Mouse (Mus musculus) gastrocnemius, postnatal 14 days (tissue): ENCODE measurements around the gene Kremen2. TPM values are rescaled to one million over a fixed set of nuclear protein-coding genes. Genes with fewer than 3 reads are reported as not detected.
A peak's percentile ranks its signal among the peaks of the same experiment; 100 is the strongest.

Experiments
- DNase-seq: peaks from one replicate; pipeline ENCODE4 v3.0.0; 2021; ENCODE audit warnings: mixed read lengths
- intact Hi-C: fragments of 180-260 bp; cut with DNase I; formaldehyde crosslinking; loops from one replicate; pipeline ENCODE4 v1.15.1; 2025; ENCODE audit warnings: low total_unique reads
- total RNA-seq, 2 experiments: library from RNA; stranded (reverse); gene quantifications; 2 replicates each; pipeline ENCODE4 v1.2.3; 2021

Kremen2 gene
- total RNA-seq, 2 experiments from 2014 or later: not detected

GRCm38 (mm10) chr17:23699131-23700077, 46.2 kb downstream of the Kremen2 start:
- DNase-seq: peak; percentile 64
- intact Hi-C loops: loop anchor here (5.0 kb wide), 1 partner anchor 37 kb away; the partner anchor contains the start of gene Bicdl2

- no peak for DNase-seq
- intact Hi-C loops: no loop called here
Observed at GRCm38 (mm10) chr17:23695801-23696200, 49.8 kb downstream of the Kremen2 start.

DNA sequence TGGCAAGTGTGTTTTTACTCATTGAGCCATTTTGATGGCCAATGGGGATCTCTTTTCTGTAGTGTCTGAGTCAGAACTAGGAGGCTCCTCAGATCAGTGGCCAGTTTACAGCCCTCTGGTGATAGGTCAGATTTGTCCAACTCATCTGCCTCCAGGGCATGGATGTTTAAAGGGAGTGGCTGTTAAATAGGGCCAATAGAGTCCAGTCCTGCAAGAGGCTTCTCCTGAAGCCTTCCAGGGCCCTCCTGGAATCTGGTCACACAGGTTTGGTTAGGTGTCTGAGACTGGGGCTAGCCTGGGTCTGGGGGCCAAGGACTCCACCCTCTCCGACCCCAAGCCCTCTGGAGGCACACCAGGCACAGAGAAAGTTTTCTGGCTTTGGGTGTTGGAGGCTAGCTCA, 51.1 kb downstream of the Kremen2 start:
- no peak for DNase-seq
- intact Hi-C loops: no loop called here

Other genes starting within 250 kb of the Kremen2 start
- gene Zfp213, start 181.6 kb downstream of the Kremen2 start, total RNA-seq: 1 to 10 TPM; 2.2 to 2.6 TPM
- 1 to 10 TPM; 4.9 TPM for gene Zfp13, start 146.3 kb downstream of the Kremen2 start, total RNA-seq
- not detected for gene Zscan10, start 145.0 kb downstream of the Kremen2 start, total RNA-seq
- under 1 TPM; 0.20 to 0.27 TPM for gene Mmp25, start 100.6 kb downstream of the Kremen2 start, total RNA-seq
- not detected for gene Bicdl2, start 85.3 kb downstream of the Kremen2 start, total RNA-seq
- 100 to 1,000 TPM; 223 to 235 TPM for gene Hcfc1r1, start 72.2 kb downstream of the Kremen2 start, total RNA-seq
- gene Thoc6, start 72.0 kb downstream of the Kremen2 start, total RNA-seq: 10 to 100 TPM; 15.8 to 19.1 TPM
- gene Tnfrsf12a, start 68.4 kb downstream of the Kremen2 start, total RNA-seq: 10 to 100 TPM; 18.7 to 57.3 TPM
- gene Cldn6, start 66.6 kb downstream of the Kremen2 start, total RNA-seq: not detected
- under 1 TPM; 0.23 to 0.51 TPM for gene Cldn9, start 61.8 kb downstream of the Kremen2 start, total RNA-seq
- gene 1520401A03Rik, start 23.1 kb downstream of the Kremen2 start, total RNA-seq: under 1 TPM in 1 of 2 experiments, not detected in 1; 0.09 TPM
- gene Pkmyt1, start 19.5 kb downstream of the Kremen2 start, total RNA-seq: 1 to 10 TPM; 2.1 to 2.3 TPM
- gene Paqr4, start 5.0 kb downstream of the Kremen2 start, total RNA-seq: 1 to 10 TPM; 5.7 to 9.1 TPM
- 10 to 100 TPM; 35.6 to 35.8 TPM for gene Flywch1, start 25.8 kb upstream of the Kremen2 start, total RNA-seq
- 1 to 10 TPM; 1.2 to 2.0 TPM for gene Flywch2, start 40.2 kb upstream of the Kremen2 start, total RNA-seq
- 100 to 1,000 TPM; 148 to 169 TPM for gene Srrm2, start 44.7 kb upstream of the Kremen2 start, total RNA-seq
- gene Elob, start 83.3 kb upstream of the Kremen2 start, total RNA-seq: 100 to 1,000 TPM; 321 to 328 TPM
- not detected for gene Prss33, start 90.2 kb upstream of the Kremen2 start, total RNA-seq
- not detected for gene Prss32, start 98.0 kb upstream of the Kremen2 start, total RNA-seq
- under 1 TPM in 1 of 2 experiments, not detected in 1; 0.18 TPM for gene Prss41, start 98.3 kb upstream of the Kremen2 start, total RNA-seq
- not detected for gene Prss21, start 122.2 kb upstream of the Kremen2 start, total RNA-seq
- gene Dcpp1, start 135.0 kb upstream of the Kremen2 start, total RNA-seq: not detected
- not detected for gene Dcpp2, start 135.0 kb upstream of the Kremen2 start, total RNA-seq
- not detected for gene Dcpp3, start 171.6 kb upstream of the Kremen2 start, total RNA-seq
- gene Sbp, start 195.8 kb upstream of the Kremen2 start, total RNA-seq: not detected
- not detected for gene Sbpl, start 209.4 kb upstream of the Kremen2 start, total RNA-seq
- gene Prss30, start 234.7 kb upstream of the Kremen2 start, total RNA-seq: not detected